Mouse (Mus musculus): ENCODE results near the gene Adar. TPM values are rescaled to one million over a fixed set of nuclear protein-coding genes. Genes with fewer than 3 reads are reported as not detected.

Gene Adar
- polyA plus RNA-seq (2017; shearing (Covaris generic)) = 73.8 TPM

GRCm38 (mm10) chr3:89714359-89715206 is at the start of gene Adar:
TSS of gene Adar (plus strand) at chr3:89715022.

DNA sequence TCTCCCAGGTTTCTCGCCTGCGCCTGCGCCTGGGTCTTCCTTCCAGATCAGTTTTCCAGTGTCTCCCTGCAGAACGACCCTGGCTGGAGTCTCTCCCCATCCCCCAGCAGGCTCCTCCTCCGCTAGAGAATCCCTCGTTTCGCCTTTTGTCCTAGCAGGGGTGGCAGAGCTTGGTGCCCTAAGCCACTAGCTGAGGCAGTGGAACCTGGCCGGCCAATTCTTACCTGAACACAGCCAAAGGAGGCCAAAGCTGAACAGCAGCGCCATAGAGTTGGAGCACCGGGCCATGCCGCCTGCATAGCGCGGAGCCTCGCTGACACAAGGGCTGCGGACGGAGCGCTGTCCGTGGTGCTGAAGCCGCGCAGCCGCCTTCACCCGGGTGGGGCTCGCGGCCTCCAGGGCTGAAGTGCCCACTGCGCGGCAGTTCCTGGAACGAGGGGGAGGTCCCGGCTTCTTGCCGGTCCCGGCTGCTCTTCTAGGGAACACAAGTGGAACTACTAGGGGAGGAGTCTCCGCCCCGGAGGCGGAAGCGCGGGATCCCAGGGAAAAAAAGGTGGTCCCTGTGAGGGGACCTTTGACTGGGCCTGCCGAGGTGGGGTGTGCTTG is 49.4 kb downstream of the Adar start, which contains the start of gene Chrnb2:
Chrnb2 (minus strand) TSS at position 514 of the 606 bp plus-strand sequence.

GRCm38 (mm10) chr3:89772968-89773709 is 58.3 kb downstream of the Adar start, which contains the start of gene Ube2q1:
TSS of gene Ube2q1 (plus strand) at chr3:89773616.

Other genes starting within 250 kb of the Adar start
- not detected for gene Kcnn3, start 194.9 kb upstream of the Adar start, polyA plus RNA-seq (2017; shearing (Covaris generic))
- 1.1 TPM for gene Chrnb2, start 49.6 kb downstream of the Adar start, polyA plus RNA-seq (2017; shearing (Covaris generic))
- 53.8 TPM for gene Ube2q1, start 58.6 kb downstream of the Adar start, polyA plus RNA-seq (2017; shearing (Covaris generic))
- 1.5 TPM for gene She, start 116.3 kb downstream of the Adar start, polyA plus RNA-seq (2017; shearing (Covaris generic))
- gene Il6ra, start 198.2 kb downstream of the Adar start, polyA plus RNA-seq (2017; shearing (Covaris generic)) = 81.1 TPM
- gene Atp8b2, start 248.5 kb downstream of the Adar start, polyA plus RNA-seq (2017; shearing (Covaris generic)) = 63.4 TPM

Measured in naive thymus-derived CD4-positive, alpha-beta T cell, adult 5 months (primary cell).